Mouse (Mus musculus) lung, postnatal 25 days (tissue): ENCODE data around the gene Deaf1.

ENCODE experiments used
- DNase-seq: peaks from one replicate; pipeline ENCODE4 v3.0.0; 2022; ENCODE audit warnings: low spot score

Deaf1 gene

GRCm38 (mm10) chr7:141327469-141328372 lies at the start of gene Deaf1, which contains the start of gene Tmem80:
Deaf1 (minus strand) TSS chr7:141327690.
Tmem80 (plus strand) TSS chr7:141327739.
- DNase-seq, result peak; percentile 99

DNA sequence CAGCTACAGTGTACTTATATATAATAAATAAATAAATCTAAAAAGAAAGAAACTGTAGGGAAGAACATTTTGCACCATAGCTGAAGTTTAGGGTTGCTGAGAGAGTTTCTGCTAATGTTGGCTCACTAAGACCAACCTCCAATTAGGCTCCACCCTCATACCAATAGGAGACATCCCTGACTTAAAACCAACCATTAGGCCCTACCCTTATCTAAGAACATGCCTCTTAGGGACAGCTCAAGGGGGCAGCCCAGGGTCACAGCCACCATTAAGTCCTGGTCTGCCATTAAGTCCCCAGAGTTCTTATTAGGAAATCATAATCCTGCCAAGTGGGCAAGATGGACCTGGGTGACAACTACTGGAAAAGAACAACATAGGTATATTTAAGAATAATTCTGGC lies 46.9 kb upstream of the Deaf1 start:
- DNase-seq, result no peak

- DNase-seq, result no peak
These were observed 46.1 kb upstream of the Deaf1 start for GRCm38 (mm10) chr7:141373611-141374010.

- no peak for DNase-seq
These were observed 44.6 kb upstream of the Deaf1 start for GRCm38 (mm10) chr7:141371942-141372595.

DNA sequence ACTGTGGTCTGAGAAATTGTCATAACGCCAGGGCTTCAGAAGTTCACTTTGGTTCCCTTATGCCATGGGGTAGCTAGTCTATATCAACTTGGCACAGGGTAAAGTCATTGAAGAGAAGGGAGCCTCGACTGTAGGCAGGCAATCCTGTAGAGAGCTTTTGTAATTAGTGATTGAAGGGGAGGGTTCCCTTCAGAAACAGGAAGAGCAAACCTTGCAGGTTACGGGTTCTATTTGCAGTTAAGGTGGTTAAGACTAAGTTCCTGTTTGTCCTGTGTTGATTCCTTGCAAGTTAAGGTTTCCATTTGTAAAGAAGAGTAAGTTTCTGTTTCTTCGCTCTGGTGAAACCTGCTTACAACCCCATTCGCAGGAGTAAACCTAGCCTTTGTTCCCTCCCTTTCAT lies 42.4 kb upstream of the Deaf1 start:
- DNase-seq, result no peak

DNA sequence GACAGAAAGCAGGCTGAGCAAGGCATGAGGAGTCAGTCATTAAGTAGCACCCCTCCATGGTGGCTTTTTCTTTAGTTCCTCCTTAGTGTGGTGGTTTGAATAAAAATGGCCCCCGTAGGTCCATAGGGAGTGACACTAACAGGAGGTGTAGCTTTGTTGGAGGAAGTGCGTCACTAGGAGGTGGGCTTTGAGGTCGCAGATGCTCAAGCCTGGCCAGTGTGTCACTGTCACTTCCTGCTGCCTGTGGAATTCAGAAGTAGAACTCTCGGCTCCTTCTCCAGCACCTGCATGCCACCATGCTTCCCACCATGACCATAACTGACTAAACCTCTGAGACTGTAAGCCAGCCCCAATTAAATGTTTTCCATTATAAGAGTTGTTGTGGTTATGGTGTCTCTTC lies 39.9 kb upstream of the Deaf1 start:
- DNase-seq, result no peak

DNA sequence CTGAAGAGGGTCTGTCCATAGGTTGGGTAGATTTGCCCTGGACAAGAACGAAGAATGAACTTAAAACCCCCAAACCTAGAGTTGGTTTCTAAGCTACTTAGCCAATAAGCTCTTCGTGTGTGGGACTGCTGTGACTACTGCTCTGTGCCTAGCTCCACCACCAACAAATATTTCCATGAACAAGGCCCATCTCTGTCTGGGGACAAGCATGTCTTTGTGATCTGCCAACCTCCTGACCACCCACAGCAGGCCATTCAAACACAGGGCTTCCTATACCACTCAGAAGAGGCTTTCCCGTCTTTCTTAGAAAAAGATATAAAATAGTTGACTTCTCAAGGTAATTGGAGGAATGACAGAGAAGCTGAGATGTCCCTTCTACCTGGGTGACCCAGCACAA lies 37.6 kb upstream of the Deaf1 start:
- DNase-seq, result no peak

GRCm38 (mm10) chr7:141364349-141365048 lies 37.0 kb upstream of the Deaf1 start:
- no peak for DNase-seq

DNA sequence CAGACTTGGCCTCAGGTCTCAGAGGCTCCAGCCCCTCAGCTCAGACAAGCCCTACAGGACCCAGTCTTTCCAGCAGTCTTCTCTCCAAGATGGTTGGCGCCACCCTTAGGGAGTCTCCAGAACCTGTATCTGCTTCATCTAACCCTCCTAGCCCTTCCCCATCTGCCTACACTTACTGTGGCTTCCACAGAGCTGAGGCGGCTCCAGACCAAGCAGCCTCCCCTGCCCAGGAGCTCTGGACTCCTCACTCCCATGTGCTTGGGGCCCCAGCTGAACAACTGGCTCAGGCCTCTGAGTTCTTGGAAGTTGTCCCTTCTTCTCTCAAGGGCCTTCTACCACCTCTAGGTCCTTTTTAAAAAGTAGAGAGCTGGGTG lies 36.2 kb upstream of the Deaf1 start:
- no peak for DNase-seq

DNA sequence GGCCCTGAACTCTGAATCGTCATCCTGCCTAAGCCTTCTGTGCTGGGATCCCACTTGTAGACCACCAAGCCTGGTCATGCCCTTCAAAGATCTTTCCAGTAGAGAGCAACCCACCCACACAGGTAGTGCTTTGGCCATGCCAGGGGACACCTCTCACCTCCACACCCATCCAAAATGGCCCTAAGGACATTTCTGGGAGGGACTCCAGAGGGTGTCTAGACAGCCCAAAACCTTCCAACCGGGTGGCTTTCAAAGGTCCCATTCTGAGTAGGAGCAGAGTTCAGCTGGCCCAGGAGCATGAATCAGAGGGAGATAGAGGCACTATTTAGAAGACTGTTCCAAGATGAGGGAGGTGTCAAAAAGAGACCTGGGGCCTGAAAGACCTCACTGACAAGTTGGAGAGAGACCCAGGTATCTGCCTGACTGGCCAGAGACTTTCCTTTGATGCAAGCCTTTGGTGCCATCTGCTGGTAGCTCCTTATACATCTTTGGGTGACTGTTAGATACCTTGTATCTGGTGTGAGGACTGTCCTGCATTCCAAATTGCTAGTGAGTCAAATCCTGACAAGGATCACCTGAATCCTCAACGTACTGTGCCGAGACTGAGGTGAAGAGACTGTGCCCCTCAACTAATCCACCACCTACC lies 35.7 kb upstream of the Deaf1 start:
- DNase-seq, result peak; percentile 83

- DNase-seq, result peak; percentile 59
These were observed 34.0 kb upstream of the Deaf1 start for GRCm38 (mm10) chr7:141361510-141361909.

- no peak for DNase-seq
These were observed 29.5 kb upstream of the Deaf1 start for GRCm38 (mm10) chr7:141356971-141357370.

DNA sequence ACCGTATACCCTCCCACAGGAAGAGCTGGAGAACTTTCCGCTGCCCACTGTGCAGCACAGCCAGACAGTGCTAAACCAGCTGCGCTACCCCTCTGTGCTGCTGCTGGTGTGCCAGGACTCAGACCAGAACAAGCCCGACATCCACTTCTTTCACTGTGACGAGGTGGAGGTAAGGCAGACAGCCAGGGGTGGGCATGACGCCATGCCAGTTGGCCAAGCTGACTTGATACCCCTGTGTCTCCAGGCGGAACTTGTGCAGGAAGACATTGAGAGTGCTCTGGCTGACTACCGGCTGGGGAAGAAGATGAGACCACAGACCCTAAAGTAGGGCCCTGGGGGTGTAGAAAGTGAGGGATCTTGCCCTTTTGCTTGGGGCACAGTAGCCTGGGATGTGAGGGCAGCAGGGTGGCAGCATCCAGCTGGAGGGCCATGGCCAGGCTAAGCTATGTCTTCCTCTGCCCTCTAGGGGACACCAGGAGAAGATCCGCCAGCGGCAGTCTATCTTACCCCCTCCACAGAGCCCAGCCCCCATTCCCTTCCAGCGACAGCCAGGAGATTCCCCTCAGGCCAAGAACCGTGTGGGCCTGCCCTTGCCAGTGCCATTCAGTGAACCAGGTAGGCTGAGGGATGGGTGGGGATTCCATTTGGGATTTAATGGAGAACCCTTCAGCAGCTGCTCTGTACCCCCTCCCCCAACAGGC lies 28.3 kb upstream of the Deaf1 start:
- DNase-seq, result no peak

DNA sequence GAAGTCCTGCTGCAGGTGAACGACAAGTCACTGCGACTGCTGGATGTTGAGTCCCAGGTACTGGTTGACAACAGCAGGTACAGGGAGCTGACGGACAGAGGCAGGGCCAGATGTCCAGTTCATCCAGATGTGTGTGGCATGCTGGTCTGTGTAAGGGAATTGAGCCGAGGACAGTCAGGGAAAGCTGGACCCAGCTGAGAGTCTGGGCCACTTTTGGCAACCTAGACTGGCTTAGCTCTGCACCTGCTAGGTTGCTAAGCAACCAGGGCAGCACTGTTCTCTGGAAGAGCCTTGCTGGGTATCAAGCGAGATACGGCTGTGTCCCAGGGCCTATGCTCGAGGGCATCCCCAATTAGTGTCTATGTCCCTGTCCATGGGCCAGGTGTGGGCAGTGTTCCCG lies 27.6 kb upstream of the Deaf1 start:
- no peak for DNase-seq

DNA sequence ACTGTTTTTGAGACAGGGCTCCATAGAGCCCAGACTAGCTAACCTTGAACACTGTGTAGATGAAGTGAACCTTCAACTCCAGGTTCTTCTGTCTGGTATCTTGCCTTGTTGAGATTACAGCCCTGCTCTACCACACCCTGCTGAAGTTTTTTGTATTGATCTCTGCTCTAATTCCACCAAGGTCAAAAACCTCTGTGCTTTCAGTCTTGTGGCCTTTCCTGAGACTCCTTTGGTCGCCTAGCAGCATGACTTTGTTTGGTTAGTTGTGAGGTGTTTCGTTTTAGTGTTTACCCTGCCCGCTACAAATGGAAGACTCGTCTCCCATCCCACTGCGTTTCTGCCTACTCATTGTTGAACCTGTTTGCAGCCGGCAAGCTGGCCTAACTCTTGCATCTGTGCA lies 23.6 kb upstream of the Deaf1 start:
- peak; percentile 38 for DNase-seq

GRCm38 (mm10) chr7:141344787-141345186 lies 17.3 kb upstream of the Deaf1 start:
- no peak for DNase-seq

- no peak for DNase-seq
These were observed 16.2 kb upstream of the Deaf1 start for GRCm38 (mm10) chr7:141343696-141344095.

DNA sequence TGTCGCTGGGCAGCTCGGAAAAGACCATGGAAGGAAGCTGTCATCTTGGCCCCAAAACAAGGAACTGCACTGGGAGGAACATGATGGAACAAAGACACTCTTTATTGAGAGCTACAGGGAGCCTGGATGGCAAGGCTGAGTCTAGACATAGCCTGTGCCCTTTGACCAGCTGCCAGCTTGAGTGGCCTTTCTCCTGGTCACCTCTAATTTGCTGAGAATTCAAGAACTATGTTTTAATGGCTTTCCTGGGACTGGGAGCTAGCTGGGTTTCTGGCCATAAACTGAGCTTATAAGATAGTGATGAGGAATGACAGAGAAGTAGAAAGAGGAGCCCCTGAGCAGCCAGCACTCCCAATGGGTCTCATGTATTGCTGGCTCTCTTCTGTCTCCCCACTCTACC lies 15.7 kb upstream of the Deaf1 start:
- no peak for DNase-seq

DNA sequence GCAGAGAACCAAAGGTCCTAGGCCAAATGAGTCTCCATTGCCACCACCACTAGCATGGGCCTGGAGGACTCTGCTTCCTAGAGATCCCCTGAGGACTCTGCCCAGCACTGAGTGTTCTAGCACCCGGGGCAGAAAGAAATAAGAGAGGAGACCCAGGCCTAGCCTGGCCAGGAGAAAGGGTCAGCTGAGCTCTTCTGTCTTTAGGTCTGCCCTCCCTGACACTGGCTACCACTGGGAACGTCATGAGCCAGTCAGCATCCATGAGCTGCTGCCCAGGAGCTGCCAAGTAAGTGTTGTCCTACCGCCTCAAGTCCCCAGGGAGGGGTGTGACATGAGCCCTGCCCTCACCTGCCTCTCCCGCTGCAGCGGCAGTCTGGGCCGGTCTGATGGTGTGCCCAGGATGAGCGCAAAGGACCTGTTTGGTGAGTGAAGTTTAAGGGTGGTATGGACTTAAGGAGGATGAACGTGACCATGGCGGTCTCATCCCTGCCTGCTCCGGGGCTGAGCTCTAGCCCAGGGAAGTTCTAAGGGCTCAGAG lies 14.3 kb upstream of the Deaf1 start:
- peak; percentile 44 for DNase-seq

GRCm38 (mm10) chr7:141340476-141340875 lies 13.0 kb upstream of the Deaf1 start:
- DNase-seq, result peak; percentile 83

GRCm38 (mm10) chr7:141340023-141340422 lies 12.5 kb upstream of the Deaf1 start:
- DNase-seq, result no peak
